Mouse (Mus musculus): ENCODE measurements at regions not wholly inside any gene's neighbourhood (a gene's known extent, or its start where the extent isn't known, plus 50 kb on each side); places are given as distances from the start of the nearest gene placed in this dataset.

DNA sequence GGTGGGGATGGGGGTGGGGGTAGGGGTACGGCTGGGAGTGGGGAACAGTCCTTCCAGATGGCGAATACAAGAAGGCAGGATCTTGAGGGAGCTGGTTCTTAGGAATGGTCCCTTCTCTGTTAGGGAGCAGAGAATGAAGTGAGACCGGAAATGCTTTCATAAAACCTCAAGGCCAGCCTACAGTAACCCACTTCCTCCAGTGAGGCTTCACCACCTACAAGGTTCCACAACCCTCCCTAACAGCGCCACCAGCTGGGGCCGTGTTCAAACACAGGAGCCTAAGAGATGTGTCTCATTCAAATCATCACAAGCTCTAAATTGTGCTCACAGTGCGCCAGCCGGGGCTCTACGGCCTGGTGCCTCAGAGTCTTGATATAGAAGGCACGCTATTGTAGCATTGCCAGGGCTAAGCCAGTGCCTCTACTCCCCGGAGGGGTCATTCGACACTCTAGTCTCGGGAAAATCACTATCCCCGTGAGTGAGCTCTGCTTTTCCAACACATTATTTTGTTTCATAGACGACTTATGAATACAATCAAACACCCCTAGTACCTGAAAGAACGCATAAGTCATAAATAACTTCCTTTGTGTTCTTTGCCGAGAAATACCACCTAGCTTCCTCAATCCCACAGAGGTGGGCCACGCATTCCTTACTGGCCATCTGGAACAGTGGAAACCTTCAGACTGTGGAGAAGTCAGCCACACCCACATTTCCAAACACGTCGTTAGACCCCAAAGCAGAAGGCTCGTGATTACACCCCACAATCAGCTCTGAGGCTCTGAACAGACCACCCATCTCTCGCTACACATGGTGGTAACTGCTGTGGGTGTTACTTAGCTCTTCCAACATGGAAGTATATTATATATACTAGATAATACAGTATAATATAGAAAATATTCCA lies 209.3 kb upstream of the Tgfbr2 start:
- TF ChIP-seq CTCF (IDR thresholded peaks at IDR 0.05; ENCODE audit: low read depth) (peak; percentile 83), EP300 (optimal IDR thresholded peaks at IDR 0.05) (no peak)
